Mouse (Mus musculus): Measurements from ENCODE around the gene Nmur1. TPM values are rescaled to one million over a fixed set of nuclear protein-coding genes. Genes with fewer than 3 reads are reported as not detected.

The Nmur1 gene
- polyA plus RNA-seq, 1 experiment from 2014 or later = 0.15 TPM

GRCm38 (mm10) chr1:86398222-86398621 lies 27.8 kb downstream of the Nmur1 start:
- Histone ChIP-seq H3K4me3 (no peak overlapping the region), H3K27ac (no peak overlapping the region), H3K9me3 (no peaks in the 10 kb centered on the region), H3K36me3 (no peaks in the 10 kb centered on the region), H3K4me2 (replicated peaks) (no peak overlapping the region), H3K27me3 (replicated peaks) (no peaks in the 10 kb centered on the region), H3K9ac (no peak overlapping the region), H3K4me1 (no peaks in the 10 kb centered on the region)
- WGBS = 65% methylated on average over 7 of the region's 7 CpGs
- ATAC-seq (ENCODE audit: low FRiP score, low read depth) = no peak

GRCm38 (mm10) chr1:86397621-86398020 lies 28.4 kb downstream of the Nmur1 start:
- no peak overlapping the region for H3K27ac ChIP-seq

GRCm38 (mm10) chr1:86395897-86396296 lies 30.1 kb downstream of the Nmur1 start:
- Histone ChIP-seq H3K4me3 (no peak overlapping the region), H3K27me3 (replicated peaks) (no peaks in the 10 kb centered on the region), H3K4me2 (replicated peaks) (no peak overlapping the region), H3K36me3 (no peaks in the 10 kb centered on the region), H3K9me3 (no peaks in the 10 kb centered on the region), H3K27ac (no peak overlapping the region), H3K4me1 (no peaks in the 10 kb centered on the region), H3K9ac (no peak overlapping the region)
- no peak for ATAC-seq (ENCODE audit: low FRiP score, low read depth)
- WGBS = 73% methylated on average over 7 of the region's 7 CpGs

More at GRCm38 (mm10) chr1:86397621-86398020, 28.4 kb downstream of the Nmur1 start:
- H3K9ac ChIP-seq = no peak overlapping the region
- H3K36me3 ChIP-seq = no peaks in the 10 kb centered on the region
- H3K4me1 ChIP-seq = no peaks in the 10 kb centered on the region
- no peaks in the 10 kb centered on the region for H3K9me3 ChIP-seq
- no peak overlapping the region for H3K4me3 ChIP-seq
- no peak for ATAC-seq (ENCODE audit: low FRiP score, low read depth)
- H3K4me2 ChIP-seq (replicated peaks) = no peak overlapping the region
- WGBS = 84% methylated on average over 8 of the region's 8 CpGs
- H3K27me3 ChIP-seq (replicated peaks) = no peaks in the 10 kb centered on the region

GRCm38 (mm10) chr1:86394246-86394645 lies 31.8 kb downstream of the Nmur1 start:
- Histone ChIP-seq H3K9me3 (no peaks in the 10 kb centered on the region), H3K4me2 (replicated peaks) (no peak overlapping the region), H3K27me3 (replicated peaks) (no peaks in the 10 kb centered on the region), H3K4me1 (no peaks in the 10 kb centered on the region), H3K9ac (no peak overlapping the region), H3K4me3 (no peak overlapping the region), H3K27ac (no peak overlapping the region), H3K36me3 (no peaks in the 10 kb centered on the region)
- ATAC-seq (ENCODE audit: low FRiP score, low read depth) = no peak
- WGBS = 92% methylated on average over 3 of the region's 3 CpGs

GRCm38 (mm10) chr1:86393219-86393618 lies 32.8 kb downstream of the Nmur1 start:
- Histone ChIP-seq H3K4me2 (replicated peaks) (no peak overlapping the region), H3K36me3 (no peaks in the 10 kb centered on the region), H3K4me3 (no peak overlapping the region), H3K27me3 (replicated peaks) (no peaks in the 10 kb centered on the region), H3K4me1 (no peaks in the 10 kb centered on the region), H3K27ac (no peak overlapping the region), H3K9me3 (no peaks in the 10 kb centered on the region), H3K9ac (no peak overlapping the region)
- WGBS = 81% methylated on average over 3 of the region's 3 CpGs
- no peak for ATAC-seq (ENCODE audit: low FRiP score, low read depth)

GRCm38 (mm10) chr1:86391425-86391824 lies 34.6 kb downstream of the Nmur1 start:
- Histone ChIP-seq H3K9ac (no peak overlapping the region), H3K27ac (no peak overlapping the region), H3K4me3 (no peak overlapping the region), H3K36me3 (no peaks in the 10 kb centered on the region), H3K4me1 (no peaks in the 10 kb centered on the region), H3K4me2 (replicated peaks) (no peak overlapping the region), H3K27me3 (replicated peaks) (no peaks in the 10 kb centered on the region), H3K9me3 (no peaks in the 10 kb centered on the region)
- 63% methylated on average over 2 of the region's 2 CpGs for WGBS
- no peak for ATAC-seq (ENCODE audit: low FRiP score, low read depth)

- 2% methylated on average over 11 of the region's 11 CpGs for WGBS
- Histone ChIP-seq H3K4me3 (no peak overlapping the region), H3K9ac (no peak overlapping the region), H3K4me1 (no peaks in the 10 kb centered on the region), H3K27me3 (replicated peaks) (no peaks in the 10 kb centered on the region), H3K9me3 (no peaks in the 10 kb centered on the region), H3K27ac (no peak overlapping the region), H3K4me2 (replicated peaks) (no peak overlapping the region), H3K36me3 (no peaks in the 10 kb centered on the region)
- peak; percentile 25; the same call in 1 of the 2 replicates for ATAC-seq (ENCODE audit: low FRiP score, low read depth)
Measured at GRCm38 (mm10) chr1:86389230-86389629, 36.8 kb downstream of the Nmur1 start.

GRCm38 (mm10) chr1:86381027-86381426 lies 45.0 kb downstream of the Nmur1 start:
- Histone ChIP-seq H3K4me3 (no peak overlapping the region), H3K4me1 (no peaks in the 10 kb centered on the region), H3K4me2 (replicated peaks) (peak overlapping the region; percentile 16; the same call in 1 of the 2 replicates), H3K27ac (no peak overlapping the region), H3K27me3 (replicated peaks) (no peaks in the 10 kb centered on the region), H3K9me3 (no peaks in the 10 kb centered on the region), H3K9ac (no peak overlapping the region), H3K36me3 (no peaks in the 10 kb centered on the region)
- 32% methylated on average over 13 of the region's 13 CpGs for WGBS
- ATAC-seq (ENCODE audit: low FRiP score, low read depth) = peak; percentile 61; the same call in 1 of the 2 replicates

- Histone ChIP-seq H3K4me1 (no peaks in the 10 kb centered on the region), H3K27ac (no peak overlapping the region)
Measured at GRCm38 (mm10) chr1:86379161-86379569, 46.9 kb downstream of the Nmur1 start.

GRCm38 (mm10) chr1:86378662-86379061 lies 47.4 kb downstream of the Nmur1 start:
- Histone ChIP-seq H3K4me2 (replicated peaks) (no peak overlapping the region), H3K9me3 (no peaks in the 10 kb centered on the region), H3K27ac (no peak overlapping the region), H3K27me3 (replicated peaks) (no peaks in the 10 kb centered on the region), H3K4me3 (no peak overlapping the region), H3K4me1 (no peaks in the 10 kb centered on the region), H3K9ac (no peak overlapping the region), H3K36me3 (no peaks in the 10 kb centered on the region)
- WGBS = 60% methylated on average over 6 of the region's 6 CpGs
- ATAC-seq (ENCODE audit: low FRiP score, low read depth) = no peak

More at GRCm38 (mm10) chr1:86379161-86379569, 46.9 kb downstream of the Nmur1 start:
- Histone ChIP-seq H3K4me3 (no peak overlapping the region), H3K9ac (no peak overlapping the region), H3K4me2 (replicated peaks) (no peak overlapping the region), H3K36me3 (no peaks in the 10 kb centered on the region), H3K9me3 (no peaks in the 10 kb centered on the region), H3K27me3 (replicated peaks) (no peaks in the 10 kb centered on the region)
- no peak for ATAC-seq (ENCODE audit: low FRiP score, low read depth)
- 80% methylated on average over 9 of the region's 9 CpGs for WGBS

- no peak overlapping the region for H3K27ac ChIP-seq
- no peak overlapping the region for H3K4me2 ChIP-seq (replicated peaks)
- no peaks in the 10 kb centered on the region for H3K27me3 ChIP-seq (replicated peaks)
- no peak overlapping the region for H3K4me3 ChIP-seq
- ATAC-seq (ENCODE audit: low FRiP score, low read depth) = no peak
- H3K36me3 ChIP-seq = no peaks in the 10 kb centered on the region
- whole genome bisulfite sequencing = 84% methylated on average over 5 of the region's 5 CpGs
- H3K4me1 ChIP-seq = no peaks in the 10 kb centered on the region
- H3K9ac ChIP-seq = no peak overlapping the region
- no peaks in the 10 kb centered on the region for H3K9me3 ChIP-seq
Measured at GRCm38 (mm10) chr1:86376354-86376753, 49.7 kb downstream of the Nmur1 start.

GRCm38 (mm10) chr1:86371997-86372396 lies 54.0 kb downstream of the Nmur1 start:
- peak; percentile 41; the same call in 1 of the 2 replicates for ATAC-seq (ENCODE audit: low FRiP score, low read depth)
- H3K36me3 ChIP-seq = no peaks in the 10 kb centered on the region
- no peaks in the 10 kb centered on the region for H3K9me3 ChIP-seq
- H3K4me3 ChIP-seq = no peak overlapping the region
- WGBS = 50% methylated on average over 10 of the region's 10 CpGs
- H3K4me2 ChIP-seq (replicated peaks) = no peak overlapping the region
- H3K4me1 ChIP-seq = no peaks in the 10 kb centered on the region
- H3K9ac ChIP-seq = no peak overlapping the region
- H3K27ac ChIP-seq = no peak overlapping the region
- no peaks in the 10 kb centered on the region for H3K27me3 ChIP-seq (replicated peaks)

GRCm38 (mm10) chr1:86368086-86368485 lies 57.9 kb downstream of the Nmur1 start:
- ATAC-seq (ENCODE audit: low FRiP score, low read depth) = no peak
- Histone ChIP-seq H3K9me3 (no peaks in the 10 kb centered on the region), H3K4me1 (no peaks in the 10 kb centered on the region), H3K36me3 (no peaks in the 10 kb centered on the region), H3K9ac (no peak overlapping the region), H3K4me2 (replicated peaks) (no peak overlapping the region), H3K27ac (no peak overlapping the region), H3K4me3 (no peak overlapping the region), H3K27me3 (replicated peaks) (no peaks in the 10 kb centered on the region)
- WGBS = 73% methylated on average over 4 of the region's 4 CpGs

Data from neural tube, embryonic 12.5 days (tissue).